Mouse (Mus musculus) frontal cortex, postnatal 10 days (tissue): ENCODE results near the gene Plxdc2.

ENCODE experiments used
- DNase-seq, 2 experiments: peaks; one replicate each; pipeline ENCODE4 v3.0.0; 2022; ENCODE audit warnings: low spot score in 2 of 2, mixed read lengths in 1 of 2

Gene Plxdc2

GRCm38 (mm10) chr2:16414340-16414976 is 58.4 kb downstream of the Plxdc2 start:
- no peak for DNase-seq

GRCm38 (mm10) chr2:16439030-16439429 is 82.9 kb downstream of the Plxdc2 start:
- no peak for DNase-seq

GRCm38 (mm10) chr2:16442643-16443042 is 86.5 kb downstream of the Plxdc2 start:
- DNase-seq = no peak

- no peak for DNase-seq
Measured at GRCm38 (mm10) chr2:16447936-16448335, 91.8 kb downstream of the Plxdc2 start.

- DNase-seq = no peak
Measured at GRCm38 (mm10) chr2:16450838-16451665, 94.9 kb downstream of the Plxdc2 start.

GRCm38 (mm10) chr2:16451666-16452009 is 95.5 kb downstream of the Plxdc2 start:
- DNase-seq = no peak

- no peak for DNase-seq
Measured at GRCm38 (mm10) chr2:16452080-16452479, 96.0 kb downstream of the Plxdc2 start.

- DNase-seq = no peak
Measured at GRCm38 (mm10) chr2:16456264-16456780, 100.2 kb downstream of the Plxdc2 start.

GRCm38 (mm10) chr2:16459490-16459889 is 103.4 kb downstream of the Plxdc2 start:
- no peak for DNase-seq

GRCm38 (mm10) chr2:16470099-16470498 is 114.0 kb downstream of the Plxdc2 start:
- no peak for DNase-seq

GRCm38 (mm10) chr2:16483943-16484342 is 127.8 kb downstream of the Plxdc2 start:
- DNase-seq = no peak

- DNase-seq = no peak
Measured at GRCm38 (mm10) chr2:16485970-16486369, 129.9 kb downstream of the Plxdc2 start.

- DNase-seq = no peak
Measured at GRCm38 (mm10) chr2:16491242-16491641, 135.1 kb downstream of the Plxdc2 start.

GRCm38 (mm10) chr2:16502843-16503242 is 146.7 kb downstream of the Plxdc2 start:
- no peak for DNase-seq

GRCm38 (mm10) chr2:16507540-16508230 is 151.6 kb downstream of the Plxdc2 start:
- DNase-seq = no peak

GRCm38 (mm10) chr2:16518148-16518547 is 162.0 kb downstream of the Plxdc2 start:
- DNase-seq = no peak

GRCm38 (mm10) chr2:16523427-16523826 is 167.3 kb downstream of the Plxdc2 start:
- no peak for DNase-seq

GRCm38 (mm10) chr2:16532244-16532643 is 176.1 kb downstream of the Plxdc2 start:
- DNase-seq = no peak

GRCm38 (mm10) chr2:16534566-16534965 is 178.5 kb downstream of the Plxdc2 start:
- no peak for DNase-seq

- no peak for DNase-seq
Measured at GRCm38 (mm10) chr2:16541226-16541625, 185.1 kb downstream of the Plxdc2 start.

GRCm38 (mm10) chr2:16545207-16545606 is 189.1 kb downstream of the Plxdc2 start:
- DNase-seq = no peak

GRCm38 (mm10) chr2:16559287-16559686 is 203.2 kb downstream of the Plxdc2 start:
- DNase-seq = no peak
